Mouse (Mus musculus) hindlimb bud, embryonic 11.5 days (tissue): ENCODE measurements at regions not wholly inside any gene's neighbourhood (a gene's known extent, or its start where the extent isn't known, plus 50 kb on each side); places are given as distances from the start of the nearest gene placed in this dataset.

Source experiments
- DNase-seq: peaks from one replicate; pipeline ENCODE4 v3.0.0-alpha.2; 2012; ENCODE audit warnings: low read depth, low spot score; ENCODE audit errors: extremely low spot score

GRCm38 (mm10) chr10:122515698-122516097 lies 67.4 kb downstream of the Avpr1a start:
- no peak for DNase-seq

- no peak for DNase-seq
These were observed 71.0 kb downstream of the Avpr1a start for GRCm38 (mm10) chr10:122519274-122519790.

- DNase-seq: no peak
These were observed 71.7 kb downstream of the Avpr1a start for GRCm38 (mm10) chr10:122519981-122520380.

GRCm38 (mm10) chr10:122522631-122523030 lies 74.3 kb downstream of the Avpr1a start:
- DNase-seq: no peak

GRCm38 (mm10) chr10:122525360-122525759 lies 77.1 kb downstream of the Avpr1a start:
- no peak for DNase-seq

GRCm38 (mm10) chr10:122525807-122526206 lies 77.5 kb downstream of the Avpr1a start:
- DNase-seq: no peak

GRCm38 (mm10) chr10:122528222-122528621 lies 79.9 kb downstream of the Avpr1a start:
- no peak for DNase-seq

- DNase-seq: peak; percentile 72
These were observed 80.8 kb downstream of the Avpr1a start for GRCm38 (mm10) chr10:122528973-122529703.

- DNase-seq: no peak
These were observed 86.4 kb downstream of the Avpr1a start for GRCm38 (mm10) chr10:122534714-122535113.

GRCm38 (mm10) chr10:122535137-122535536 lies 86.8 kb downstream of the Avpr1a start:
- DNase-seq: no peak

- no peak for DNase-seq
These were observed 91.4 kb downstream of the Avpr1a start for GRCm38 (mm10) chr10:122539655-122540054.

GRCm38 (mm10) chr10:122542573-122542972 lies 94.3 kb downstream of the Avpr1a start:
- DNase-seq: no peak

GRCm38 (mm10) chr10:122544096-122544720 lies 95.9 kb downstream of the Avpr1a start:
- peak; percentile 63 for DNase-seq

- DNase-seq: no peak
These were observed 96.7 kb downstream of the Avpr1a start for GRCm38 (mm10) chr10:122545029-122545428.

GRCm38 (mm10) chr10:122551586-122551985 lies 103.3 kb downstream of the Avpr1a start:
- DNase-seq: no peak

- no peak for DNase-seq
These were observed 105.0 kb downstream of the Avpr1a start for GRCm38 (mm10) chr10:122553124-122553822.

GRCm38 (mm10) chr10:122553851-122554250 lies 105.6 kb downstream of the Avpr1a start:
- DNase-seq: no peak

- no peak for DNase-seq
These were observed 110.4 kb downstream of the Avpr1a start for GRCm38 (mm10) chr10:122558660-122559059.

- DNase-seq: no peak
These were observed 111.8 kb downstream of the Avpr1a start for GRCm38 (mm10) chr10:122560001-122560695.

- no peak for DNase-seq
These were observed 113.6 kb downstream of the Avpr1a start for GRCm38 (mm10) chr10:122561924-122562323.

- no peak for DNase-seq
These were observed 114.2 kb downstream of the Avpr1a start for GRCm38 (mm10) chr10:122562542-122562941.
